Mouse (Mus musculus): Measurements from ENCODE around the gene Ptp4a2. TPM values are rescaled to one million over a fixed set of nuclear protein-coding genes. Genes with fewer than 3 reads are reported as not detected.

The Ptp4a2 gene
- 2,725 TPM for polyA plus RNA-seq (2014; fragmentation: Illumina TruSeq; extraction: RNeasy Lipid Tissue Mini Kit (QIAGEN cat#74804); ENCODE audit: low read depth, low replicate concordance)

GRCm38 (mm10) chr4:129810798-129811604, at the start of gene Ptp4a2:
Gene Ptp4a2, plus strand, starts transcription at chr4:129811219.

Other genes starting within 250 kb of the Ptp4a2 start
- 0.41 TPM for gene Lck, start 237.6 kb upstream of the Ptp4a2 start, polyA plus RNA-seq (2014; fragmentation: Illumina TruSeq; extraction: RNeasy Lipid Tissue Mini Kit (QIAGEN cat#74804); ENCODE audit: low read depth, low replicate concordance)
- gene Fam167b, start 232.7 kb upstream of the Ptp4a2 start, polyA plus RNA-seq (2014; fragmentation: Illumina TruSeq; extraction: RNeasy Lipid Tissue Mini Kit (QIAGEN cat#74804); ENCODE audit: low read depth, low replicate concordance): 3.1 TPM
- gene Eif3i, start 210.6 kb upstream of the Ptp4a2 start, polyA plus RNA-seq (2014; fragmentation: Illumina TruSeq; extraction: RNeasy Lipid Tissue Mini Kit (QIAGEN cat#74804); ENCODE audit: low read depth, low replicate concordance): 20.2 TPM
- 36.2 TPM for gene Tmem234, start 210.6 kb upstream of the Ptp4a2 start, polyA plus RNA-seq (2014; fragmentation: Illumina TruSeq; extraction: RNeasy Lipid Tissue Mini Kit (QIAGEN cat#74804); ENCODE audit: low read depth, low replicate concordance)
- gene Dcdc2b, start 197.0 kb upstream of the Ptp4a2 start, polyA plus RNA-seq (2014; fragmentation: Illumina TruSeq; extraction: RNeasy Lipid Tissue Mini Kit (QIAGEN cat#74804); ENCODE audit: low read depth, low replicate concordance): not detected
- gene Iqcc, start 192.1 kb upstream of the Ptp4a2 start, polyA plus RNA-seq (2014; fragmentation: Illumina TruSeq; extraction: RNeasy Lipid Tissue Mini Kit (QIAGEN cat#74804); ENCODE audit: low read depth, low replicate concordance): 11.4 TPM
- gene Ccdc28b, start 187.3 kb upstream of the Ptp4a2 start, polyA plus RNA-seq (2014; fragmentation: Illumina TruSeq; extraction: RNeasy Lipid Tissue Mini Kit (QIAGEN cat#74804); ENCODE audit: low read depth, low replicate concordance): 2.7 TPM
- 16.9 TPM for gene Txlna, start 170.2 kb upstream of the Ptp4a2 start, polyA plus RNA-seq (2014; fragmentation: Illumina TruSeq; extraction: RNeasy Lipid Tissue Mini Kit (QIAGEN cat#74804); ENCODE audit: low read depth, low replicate concordance)
- 61.8 TPM for gene Kpna6, start 138.5 kb upstream of the Ptp4a2 start, polyA plus RNA-seq (2014; fragmentation: Illumina TruSeq; extraction: RNeasy Lipid Tissue Mini Kit (QIAGEN cat#74804); ENCODE audit: low read depth, low replicate concordance)
- gene Tmem39b, start 114.4 kb upstream of the Ptp4a2 start, polyA plus RNA-seq (2014; fragmentation: Illumina TruSeq; extraction: RNeasy Lipid Tissue Mini Kit (QIAGEN cat#74804); ENCODE audit: low read depth, low replicate concordance): 0.52 TPM
- gene Khdrbs1, start 68.9 kb upstream of the Ptp4a2 start, polyA plus RNA-seq (2014; fragmentation: Illumina TruSeq; extraction: RNeasy Lipid Tissue Mini Kit (QIAGEN cat#74804); ENCODE audit: low read depth, low replicate concordance): 186 TPM
- not detected for gene Spocd1, start 118.0 kb downstream of the Ptp4a2 start, polyA plus RNA-seq (2014; fragmentation: Illumina TruSeq; extraction: RNeasy Lipid Tissue Mini Kit (QIAGEN cat#74804); ENCODE audit: low read depth, low replicate concordance)
- not detected for gene Adgrb2, start 173.7 kb downstream of the Ptp4a2 start, polyA plus RNA-seq (2014; fragmentation: Illumina TruSeq; extraction: RNeasy Lipid Tissue Mini Kit (QIAGEN cat#74804); ENCODE audit: low read depth, low replicate concordance)
- 1.5 TPM for gene Col16a1, start 236.6 kb downstream of the Ptp4a2 start, polyA plus RNA-seq (2014; fragmentation: Illumina TruSeq; extraction: RNeasy Lipid Tissue Mini Kit (QIAGEN cat#74804); ENCODE audit: low read depth, low replicate concordance)